Mouse (Mus musculus) naive thymus-derived CD4-positive, alpha-beta T cell, adult 2 months (primary cell): ENCODE results near the gene Tex50.

Source experiments
- DNase-seq: peaks from one replicate; pipeline ENCODE4 v3.0.0-alpha.2; 2011; ENCODE audit warnings: low read depth

Gene Tex50

GRCm38 (mm10) chr1:161122661-161123418 lies 36.3 kb downstream of the Tex50 start:
- DNase-seq, result no peak

DNA sequence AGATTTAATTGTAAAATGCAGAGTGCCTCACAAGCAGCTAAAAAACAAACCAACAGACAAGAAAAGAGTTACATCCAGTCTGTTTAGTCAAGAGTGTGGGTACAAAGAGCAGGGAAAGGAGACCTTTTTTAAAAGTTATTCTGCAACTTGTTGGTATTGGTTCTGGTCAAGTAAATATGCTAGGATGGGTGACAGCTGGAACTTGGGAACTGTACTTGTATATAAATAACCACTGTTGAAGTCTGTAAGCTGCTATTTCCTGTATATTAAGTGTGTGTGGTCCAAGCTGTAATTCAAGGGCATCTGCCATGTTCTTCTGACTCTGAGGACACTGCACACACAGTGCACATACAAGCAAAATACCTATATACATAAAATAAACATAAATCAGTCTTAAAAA lies 44.5 kb downstream of the Tex50 start:
- DNase-seq, result no peak

- DNase-seq, result no peak
These were observed 49.9 kb downstream of the Tex50 start for GRCm38 (mm10) chr1:161109216-161109615.
